Mouse (Mus musculus): ENCODE measurements around the gene Atp13a2.

Gene Atp13a2

DNA sequence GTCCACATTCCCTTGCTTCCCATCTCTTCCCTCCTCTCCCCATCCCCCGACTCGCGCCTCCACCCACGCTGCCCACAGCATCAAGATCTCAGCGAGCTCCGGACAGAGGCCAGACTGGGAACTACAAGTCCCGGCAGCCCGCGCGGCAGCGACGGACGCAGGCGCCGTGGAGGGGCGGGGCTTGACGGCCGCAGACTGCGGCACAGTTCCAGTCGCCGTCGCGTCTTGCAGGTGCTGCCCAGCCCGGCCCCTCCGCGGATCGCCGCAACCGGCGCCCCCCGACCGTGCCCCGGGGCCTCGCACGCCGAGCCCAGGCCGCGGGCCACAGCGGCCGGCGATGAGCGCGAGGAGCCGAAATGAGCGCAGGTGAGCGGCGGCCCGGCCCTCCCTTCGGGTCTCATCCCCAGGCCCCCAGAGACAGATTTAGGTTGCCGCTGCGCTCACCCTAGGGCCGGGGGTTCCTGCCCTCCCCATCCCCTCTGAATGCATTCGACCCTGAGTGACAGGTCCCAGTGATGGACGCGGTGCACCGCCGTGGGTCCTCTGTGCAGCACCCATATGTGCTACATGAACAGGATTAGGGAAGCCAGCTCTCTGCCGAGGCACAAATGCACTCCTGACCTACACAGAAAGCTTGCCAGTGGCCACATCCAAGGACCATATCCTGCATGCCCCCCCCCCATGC lies at the start of gene Atp13a2:
Gene Atp13a2 (plus strand): TSS at position 163 of the 685 bp plus-strand sequence.
- DNase-seq (ENCODE audit: low read depth, low spot score), result peak; percentile 69

DNA sequence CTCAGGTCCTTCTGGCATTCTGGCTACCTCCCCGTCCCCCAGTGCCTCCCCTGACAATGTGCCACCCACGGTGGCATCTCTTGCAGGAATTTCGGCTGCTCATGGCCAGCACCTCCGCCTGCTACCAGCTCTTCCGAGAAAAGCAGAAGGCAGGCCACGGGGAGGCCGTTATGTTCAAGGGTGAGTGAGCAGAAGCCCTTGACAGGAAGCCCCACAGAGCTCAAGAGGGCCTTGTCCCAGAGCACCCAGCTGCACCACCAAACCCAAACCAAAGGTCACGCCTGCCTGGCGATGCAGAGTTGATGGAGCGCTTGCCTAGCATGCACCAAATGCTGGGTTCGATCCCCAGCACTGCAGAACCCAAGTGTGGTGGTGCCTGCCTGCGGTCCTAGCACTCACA lies 42.3 kb upstream of the Atp13a2 start:
- no peak for DNase-seq (ENCODE audit: low read depth, low spot score)

DNA sequence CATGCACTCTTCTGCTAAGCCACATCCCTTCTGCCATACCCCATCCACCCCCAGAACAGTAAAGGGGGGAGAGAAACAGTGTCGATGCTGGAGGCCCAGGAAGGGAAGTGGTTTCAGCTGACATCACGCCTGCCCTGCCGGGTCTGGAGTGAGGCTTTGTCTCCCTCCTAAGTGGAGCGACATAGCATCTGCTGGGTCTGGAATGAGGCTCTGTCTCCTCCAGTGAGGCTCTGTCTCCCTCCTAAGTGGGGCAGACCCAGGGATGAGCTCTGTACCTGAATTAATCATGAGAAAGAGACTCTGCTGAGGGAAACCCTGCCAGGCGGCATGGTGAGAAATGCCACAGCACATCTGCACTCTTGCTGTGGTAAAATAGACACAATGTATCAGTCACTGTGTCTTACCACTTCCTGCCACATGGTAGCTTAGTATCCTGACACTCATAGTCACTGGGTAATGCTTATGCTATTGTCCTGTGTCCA lies 41.7 kb upstream of the Atp13a2 start:
- DNase-seq (ENCODE audit: low read depth, low spot score), result peak; percentile 60

DNA sequence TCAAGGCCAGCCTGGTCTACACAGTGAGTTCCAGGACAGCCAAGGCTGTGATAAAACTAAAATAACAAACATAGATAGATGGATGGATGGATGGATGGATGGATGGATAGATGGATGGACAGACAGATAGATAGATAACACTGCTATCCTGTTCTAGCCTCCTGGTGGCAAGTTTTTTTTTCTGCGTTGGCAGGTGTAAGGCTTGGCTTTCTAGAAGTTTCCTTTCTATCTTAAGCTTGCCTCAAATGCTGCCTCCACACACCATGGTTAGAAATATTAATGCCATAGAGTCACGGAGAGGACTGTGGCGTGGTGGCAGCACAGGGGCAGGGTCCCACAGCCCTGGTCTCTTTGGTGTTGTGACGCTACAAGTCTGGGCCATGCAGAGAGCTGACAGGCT lies 41.1 kb upstream of the Atp13a2 start:
- DNase-seq (ENCODE audit: low read depth, low spot score), result no peak

DNA sequence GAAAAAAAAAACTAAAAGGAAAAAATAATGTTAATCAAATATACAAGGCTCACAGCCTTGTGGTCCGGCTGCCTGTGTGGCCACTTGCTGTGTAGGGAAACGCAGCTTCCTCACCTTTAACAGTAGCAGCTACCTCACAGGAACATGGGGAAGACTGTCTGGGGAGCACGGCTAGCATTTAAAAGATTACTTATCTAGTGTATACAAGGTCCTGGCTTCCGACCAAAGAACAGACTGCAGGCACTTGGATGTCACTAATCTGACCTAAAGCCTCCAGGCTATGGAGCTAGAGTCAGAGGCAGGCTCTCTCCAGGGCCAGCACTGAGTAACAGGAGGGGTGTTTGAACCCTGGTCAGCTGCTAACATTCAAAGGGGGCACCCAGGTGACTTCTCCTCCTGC lies 40.6 kb upstream of the Atp13a2 start:
- DNase-seq (ENCODE audit: low read depth, low spot score), result no peak

DNA sequence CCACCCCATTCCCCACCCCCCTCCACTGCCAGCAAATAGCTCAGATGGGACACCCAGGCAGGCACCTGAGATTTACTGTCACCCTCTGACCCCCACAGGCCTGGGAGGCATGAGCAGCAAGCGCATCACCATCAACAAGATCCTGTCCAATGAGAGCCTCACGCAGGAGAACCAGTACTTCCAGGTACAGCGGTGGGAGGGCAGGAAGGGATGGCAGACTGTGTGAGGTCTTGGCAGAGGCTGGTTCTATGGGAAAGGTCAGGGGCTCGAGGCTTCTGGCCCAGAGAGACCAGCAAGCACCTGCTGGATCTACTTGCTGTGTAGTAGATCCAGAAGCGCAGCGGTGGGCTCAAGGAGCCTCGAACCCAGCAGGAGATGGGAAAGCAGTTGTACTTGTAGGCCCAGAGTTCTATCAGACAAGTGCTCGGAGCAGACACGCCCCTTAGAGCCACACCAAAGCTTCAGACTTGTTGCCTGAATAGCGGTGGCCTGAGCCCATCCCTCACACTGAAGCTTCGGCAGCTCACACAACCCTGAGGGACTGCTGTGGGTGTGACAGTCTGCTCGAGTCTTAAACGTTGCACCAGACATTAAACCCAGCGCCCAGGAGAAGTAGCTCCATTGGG lies 40.0 kb upstream of the Atp13a2 start:
- no peak for DNase-seq (ENCODE audit: low read depth, low spot score)

DNA sequence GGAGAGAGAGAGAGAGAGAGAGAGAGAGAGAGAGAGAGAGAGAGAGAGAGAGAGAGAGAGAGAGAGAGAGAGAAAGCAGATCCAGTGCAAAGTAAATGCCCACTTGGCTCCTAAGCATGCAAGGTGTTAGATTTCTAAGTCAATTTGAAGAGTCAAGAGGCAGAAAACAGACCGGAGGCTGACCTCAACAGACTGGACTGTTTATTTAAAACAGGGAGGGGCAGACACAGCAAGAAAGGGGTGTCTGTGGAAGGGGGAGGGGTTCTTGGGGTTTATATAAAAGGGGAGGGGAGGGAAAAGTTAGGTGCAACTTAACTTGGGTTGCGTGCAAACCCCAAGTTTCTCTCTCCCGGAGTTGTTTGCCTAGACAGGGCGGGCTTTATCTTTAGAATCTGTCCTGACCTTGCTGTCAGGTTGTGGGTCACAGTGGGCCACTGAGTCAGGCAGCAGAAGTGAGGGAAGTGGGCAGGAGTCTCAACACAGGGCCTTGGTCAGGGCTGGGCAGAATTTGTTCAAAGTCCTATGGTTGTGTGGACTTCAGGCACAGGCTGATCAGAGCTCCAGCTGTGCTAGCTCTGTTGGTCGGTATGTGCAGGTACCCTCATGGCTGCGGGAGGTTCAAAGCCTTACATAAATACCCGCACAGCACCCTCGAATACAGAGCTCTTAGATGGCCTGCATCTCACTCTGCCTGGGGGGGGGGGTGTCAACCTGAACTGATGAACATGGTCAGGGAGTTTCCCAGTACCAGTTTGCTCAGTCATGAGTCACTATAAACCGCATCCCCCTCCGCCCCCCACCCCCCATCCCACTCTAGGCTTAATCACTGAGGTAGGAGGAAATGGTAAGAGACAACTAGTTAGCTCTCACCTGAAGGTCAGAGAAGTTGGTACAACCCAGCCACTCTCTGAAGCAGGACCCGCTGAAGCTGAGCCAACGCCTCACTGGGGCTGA lies 38.9 kb upstream of the Atp13a2 start:
- DNase-seq (ENCODE audit: low read depth, low spot score), result peak; percentile 49

DNA sequence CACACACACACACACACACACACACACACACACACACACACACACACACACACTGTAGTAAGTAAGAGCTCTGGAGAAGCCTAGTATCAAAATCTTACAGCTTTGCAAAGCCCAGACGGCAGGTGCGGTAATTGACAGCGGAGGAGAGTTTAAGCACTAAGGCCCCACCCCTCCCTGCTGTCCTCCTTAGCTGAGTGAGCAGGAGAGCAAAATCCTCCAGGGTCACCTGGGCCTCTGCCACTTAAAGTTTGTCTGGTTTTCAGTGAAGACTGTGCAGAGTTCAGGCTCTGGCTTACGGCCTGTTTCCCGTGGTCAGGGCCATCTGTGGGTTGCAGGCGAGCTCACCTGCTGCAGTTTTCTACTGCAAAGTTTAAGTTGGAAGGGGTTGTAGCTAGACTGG lies 38.2 kb upstream of the Atp13a2 start:
- DNase-seq (ENCODE audit: low read depth, low spot score), result no peak

DNA sequence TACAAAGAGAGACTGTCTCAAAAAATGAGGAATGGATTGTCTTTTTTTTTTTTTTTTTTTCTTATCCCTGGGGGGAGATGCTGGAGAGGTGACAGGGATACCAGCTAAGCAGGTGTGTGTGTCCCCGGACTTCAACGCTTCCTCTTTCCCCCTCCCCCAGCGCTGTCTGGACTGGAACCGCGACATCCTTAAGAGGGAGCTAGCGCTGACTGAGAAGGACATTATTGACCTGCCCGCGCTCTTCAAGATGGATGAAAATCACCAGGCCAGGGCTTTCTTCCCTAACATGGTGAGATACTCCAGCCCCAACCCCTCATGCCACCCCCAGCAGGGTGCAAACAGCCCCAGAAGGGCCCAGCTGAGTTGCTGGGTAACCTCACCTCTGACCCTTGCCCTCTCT lies 37.6 kb upstream of the Atp13a2 start:
- DNase-seq (ENCODE audit: low read depth, low spot score), result no peak

DNA sequence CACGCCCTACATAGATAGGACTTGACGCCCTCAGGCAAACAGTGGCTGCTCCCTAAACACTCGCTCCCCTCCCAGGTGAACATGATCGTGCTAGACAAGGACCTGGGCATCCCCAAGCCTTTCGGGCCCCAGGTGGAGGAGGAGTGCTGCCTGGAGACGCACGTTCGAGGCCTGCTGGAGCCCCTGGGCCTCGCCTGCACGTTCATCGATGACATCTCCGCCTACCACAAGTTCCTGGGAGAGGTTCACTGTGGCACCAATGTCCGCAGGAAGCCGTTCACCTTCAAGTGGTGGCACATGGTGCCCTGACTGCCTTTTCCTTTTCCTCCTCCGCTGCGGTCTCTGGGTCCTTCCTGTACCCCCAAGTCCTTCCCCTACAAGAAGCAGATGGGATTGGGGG lies 37.1 kb upstream of the Atp13a2 start:
- no peak for DNase-seq (ENCODE audit: low read depth, low spot score)

DNA sequence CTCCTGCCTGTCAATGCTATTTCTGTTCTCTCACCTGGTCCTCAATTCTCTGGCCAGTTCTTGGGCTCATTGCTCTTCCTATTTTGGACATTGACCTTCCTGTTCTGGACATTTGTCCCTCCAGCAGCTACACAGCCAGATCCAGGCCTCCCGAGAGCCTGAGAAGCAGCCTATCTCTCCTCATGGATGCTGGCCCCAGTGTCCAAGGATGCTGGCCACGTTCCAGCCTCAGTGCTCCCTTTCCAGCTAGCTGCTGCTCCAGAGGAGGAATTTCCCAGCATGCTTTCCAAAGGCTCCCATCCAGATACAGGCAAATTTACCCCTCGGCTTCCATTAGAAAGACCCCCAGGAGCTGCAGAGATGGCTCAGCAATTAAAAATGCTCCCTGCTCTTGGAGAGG lies 36.1 kb upstream of the Atp13a2 start:
- DNase-seq (ENCODE audit: low read depth, low spot score), result no peak

DNA sequence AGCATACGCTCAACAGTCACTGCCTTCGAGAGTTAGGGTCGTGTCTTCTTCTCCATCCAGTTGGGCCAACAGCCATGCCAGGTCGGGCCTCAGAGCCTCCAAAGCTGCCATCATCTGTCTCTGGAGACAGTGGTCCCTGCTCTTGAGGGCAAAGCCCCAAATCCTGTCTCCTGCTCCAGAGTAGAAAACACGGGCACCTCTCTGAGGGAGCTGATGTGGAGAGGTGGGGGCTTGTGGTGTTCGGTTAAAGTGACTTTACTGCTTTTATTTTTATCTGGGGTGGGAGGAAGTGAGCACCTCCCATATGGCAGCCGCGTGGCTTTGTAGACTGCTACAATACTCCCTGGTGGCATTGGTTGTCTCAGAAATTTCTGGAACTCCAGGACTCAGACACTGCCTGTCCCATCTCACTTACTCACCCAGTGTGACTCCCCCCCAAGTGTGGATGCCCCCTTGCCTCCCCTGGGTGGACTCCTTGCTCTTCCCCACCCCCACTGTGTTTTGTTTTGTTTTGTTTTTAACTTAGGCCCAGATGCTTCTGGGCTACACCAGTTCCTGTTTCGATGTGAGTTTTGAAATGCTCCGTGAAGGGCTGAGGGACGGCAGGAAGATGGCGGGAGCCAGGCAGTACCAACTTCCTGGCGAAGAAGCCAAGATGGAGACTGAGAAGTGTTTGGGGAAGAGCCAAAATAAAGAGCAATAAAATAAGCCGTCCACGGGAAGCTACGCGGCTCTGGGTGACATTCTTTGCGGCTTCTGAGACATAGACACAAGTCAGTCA lies 34.6 kb upstream of the Atp13a2 start:
- no peak for DNase-seq (ENCODE audit: low read depth, low spot score)

DNA sequence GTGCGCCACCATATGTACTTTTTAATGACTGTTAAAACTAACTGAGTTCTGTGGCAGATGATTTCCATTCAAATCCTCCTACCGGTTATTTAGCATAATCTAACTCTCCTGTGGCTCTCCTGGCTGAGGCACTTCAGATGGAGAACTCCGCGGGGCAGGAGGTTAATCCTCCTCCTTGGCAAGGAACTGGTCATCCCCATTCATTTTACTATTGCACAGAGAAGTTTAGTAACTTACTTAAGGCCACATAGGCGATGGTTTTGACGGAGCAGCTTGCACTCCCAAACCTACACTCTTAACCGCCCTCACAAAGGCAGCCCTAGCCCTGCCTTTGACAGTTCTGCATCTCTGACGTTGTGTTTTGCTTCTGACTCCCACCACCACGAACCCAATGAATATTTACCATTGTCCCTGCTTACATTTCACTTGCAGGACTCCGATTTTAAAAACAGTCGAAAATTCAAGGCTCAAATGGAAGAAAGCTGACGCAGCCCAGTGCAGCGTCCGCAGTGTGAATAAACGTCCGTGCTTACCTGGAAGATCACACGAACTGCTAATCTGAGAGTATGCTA lies 29.5 kb upstream of the Atp13a2 start:
- DNase-seq (ENCODE audit: low read depth, low spot score), result no peak

DNA sequence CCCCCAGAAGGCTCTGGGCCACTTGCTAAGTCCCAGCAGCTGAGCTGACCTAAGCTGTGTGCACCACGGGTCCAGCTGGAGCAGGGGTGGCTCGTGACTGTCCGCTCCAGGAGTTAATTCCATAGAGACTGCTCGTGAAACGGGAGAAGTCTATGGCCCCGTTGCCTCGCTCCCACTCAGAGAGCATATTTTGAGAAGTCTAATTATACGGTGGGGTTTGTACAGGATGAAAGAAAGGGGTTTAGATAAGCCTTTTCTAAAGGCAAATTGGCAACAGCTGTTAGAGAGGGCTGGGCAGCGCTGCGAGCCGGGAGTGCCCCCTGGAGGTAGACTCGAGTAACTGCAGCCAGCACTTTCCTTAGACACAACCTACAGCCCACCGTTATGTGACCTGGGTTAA lies 28.9 kb upstream of the Atp13a2 start:
- peak; percentile 75 for DNase-seq (ENCODE audit: low read depth, low spot score)

DNA sequence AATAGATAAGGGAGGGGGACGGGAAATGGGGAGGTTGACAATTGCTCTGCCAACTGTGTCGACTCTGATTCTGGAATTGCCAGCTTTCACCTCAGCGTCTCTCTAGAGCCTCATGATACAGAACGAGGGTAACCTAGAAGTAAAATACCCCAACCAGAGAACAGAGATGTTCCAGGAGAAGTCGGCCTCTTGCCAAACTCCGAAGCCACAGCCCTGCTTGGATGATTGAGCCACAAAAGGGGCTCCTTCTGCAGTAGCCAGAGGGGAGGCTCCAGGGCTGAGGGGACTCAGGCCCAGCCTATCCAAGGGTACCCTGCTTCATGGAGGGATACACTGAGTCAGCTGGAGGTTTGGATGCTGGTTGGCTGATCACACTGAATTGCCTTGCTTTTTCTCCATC lies 28.4 kb upstream of the Atp13a2 start:
- no peak for DNase-seq (ENCODE audit: low read depth, low spot score)

DNA sequence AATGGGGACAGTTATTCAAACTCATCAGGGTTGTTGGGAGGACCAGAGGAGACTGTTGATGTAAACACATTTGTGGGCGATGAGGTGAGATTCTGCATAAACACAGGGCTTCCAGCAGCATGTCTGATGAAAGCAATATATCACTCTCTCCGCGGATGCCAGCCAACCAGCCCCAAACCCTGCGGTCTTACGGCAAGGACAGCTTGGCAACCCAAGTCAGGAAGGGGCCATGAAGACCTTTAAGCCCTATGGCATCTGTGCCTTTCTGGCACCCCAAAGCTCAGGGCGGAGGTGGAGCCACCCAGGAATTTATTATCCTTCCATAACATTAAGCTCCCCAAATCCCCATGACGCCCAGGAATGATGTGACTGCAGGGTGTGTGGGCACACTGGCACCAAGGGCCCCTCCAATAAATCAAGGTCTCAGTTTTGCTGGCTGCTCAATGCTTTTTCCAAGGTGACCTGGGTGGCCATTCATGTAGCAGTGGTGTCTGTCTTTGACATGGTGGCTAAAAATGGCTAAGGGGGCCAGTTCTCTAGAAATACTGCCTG lies 27.5 kb upstream of the Atp13a2 start:
- no peak for DNase-seq (ENCODE audit: low read depth, low spot score)

DNA sequence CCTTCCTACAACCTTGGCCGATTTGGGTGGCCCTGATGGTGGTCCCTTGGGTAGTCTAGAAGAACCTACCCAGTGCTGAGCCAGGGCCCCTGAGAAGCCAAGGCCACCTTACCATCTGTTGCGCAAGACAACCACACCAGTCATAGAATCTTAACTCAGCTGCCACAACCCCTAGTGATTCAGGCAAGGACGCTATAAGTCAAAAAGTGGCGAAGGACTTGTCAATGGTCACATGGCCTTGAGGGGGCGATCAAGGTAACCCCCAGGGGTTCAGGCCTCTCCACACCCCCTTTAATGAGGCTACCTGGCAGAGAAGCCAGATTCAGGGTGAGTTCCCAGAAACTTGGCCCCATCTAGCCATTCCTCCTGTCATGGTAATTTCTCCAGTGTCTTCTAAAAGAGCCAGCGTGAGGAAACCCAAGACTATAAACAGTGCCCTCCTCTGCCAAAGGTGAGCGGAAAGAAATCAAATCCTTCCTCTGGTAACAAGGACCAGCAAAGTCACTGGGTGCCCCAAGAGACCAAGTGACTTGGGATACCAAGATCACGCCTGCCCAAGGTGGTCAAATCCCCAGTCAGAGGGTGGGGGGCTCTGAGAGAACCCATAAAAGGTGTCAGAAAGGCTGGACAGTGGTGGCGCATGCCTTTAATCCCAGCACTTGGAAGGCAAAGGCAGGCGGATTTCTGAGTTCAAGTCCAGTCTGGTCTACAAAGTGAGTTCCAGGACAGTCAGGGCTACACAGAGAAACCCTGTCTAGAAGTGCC lies 26.8 kb upstream of the Atp13a2 start:
- DNase-seq (ENCODE audit: low read depth, low spot score), result no peak

DNA sequence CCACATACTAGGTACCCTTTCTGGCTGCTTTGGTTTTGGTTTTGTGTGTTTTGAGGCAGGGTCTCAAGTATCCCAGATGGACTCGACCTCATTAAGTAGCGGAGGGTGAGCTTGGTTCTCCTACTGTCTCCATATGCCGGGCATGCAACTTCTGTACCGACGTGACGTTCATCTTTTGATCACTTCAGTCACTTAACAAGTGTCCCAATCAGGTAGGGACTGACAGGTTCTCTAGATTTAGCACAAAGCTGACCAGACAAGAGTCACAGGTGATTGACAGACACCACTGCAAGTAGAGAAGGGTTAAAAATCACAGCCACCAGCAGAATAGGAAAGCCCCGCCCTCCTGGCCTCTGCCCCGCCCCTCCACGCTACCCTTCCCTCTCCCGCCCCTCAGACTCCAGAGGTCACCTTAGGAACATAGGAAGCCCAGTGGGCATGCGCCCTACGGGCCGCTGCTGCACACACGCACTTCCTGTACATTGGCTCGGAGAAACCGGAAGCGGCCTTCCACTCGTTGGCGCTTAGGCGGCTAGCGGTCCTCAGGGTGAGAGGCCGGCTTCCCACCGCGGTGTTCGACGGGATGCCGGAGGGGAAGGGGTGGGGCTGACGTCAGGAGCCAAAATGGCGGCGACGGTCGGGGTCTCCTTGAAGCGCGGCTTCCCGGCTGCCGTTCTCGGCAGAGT lies 25.7 kb upstream of the Atp13a2 start, which contains the start of gene Sdhb:
Gene Sdhb (plus strand): TSS at position 423 of the 686 bp plus-strand sequence.
- DNase-seq (ENCODE audit: low read depth, low spot score), result peak; percentile 99

DNA sequence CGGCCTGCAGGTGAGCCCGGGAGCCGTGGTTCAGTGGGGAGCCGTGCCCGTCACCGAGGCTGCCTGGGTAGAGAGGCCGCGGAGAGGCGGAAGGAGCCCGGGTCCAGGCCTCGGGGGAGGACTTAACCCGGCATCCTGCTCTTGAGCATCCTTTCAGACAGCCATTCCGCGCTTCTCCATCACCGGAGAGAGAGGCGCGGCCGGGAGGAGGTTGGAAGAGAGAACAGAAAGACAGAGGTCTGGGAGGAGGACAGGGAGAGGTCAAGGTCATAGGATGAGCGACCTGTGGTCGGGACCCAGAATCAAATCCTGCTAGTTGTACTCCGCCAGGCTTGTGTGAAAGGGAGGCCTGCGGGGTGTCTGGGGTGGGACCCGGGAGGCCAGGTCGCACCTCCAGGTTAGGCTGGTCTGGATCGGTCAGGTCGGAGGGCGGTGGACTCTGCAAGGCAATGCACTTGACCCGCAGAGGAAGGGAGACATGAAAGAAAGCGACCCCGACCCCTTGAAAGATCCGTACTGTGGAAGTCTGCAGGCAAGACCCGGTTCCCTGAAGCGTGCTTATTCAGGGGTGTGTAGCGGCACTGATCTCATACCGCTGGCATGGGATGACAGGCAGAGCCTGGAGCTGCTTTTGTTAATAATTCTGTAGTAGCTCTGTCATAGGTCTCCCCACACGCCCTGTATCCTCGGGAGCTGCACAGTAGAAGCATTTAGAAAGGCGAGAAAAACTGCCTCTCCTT lies 25.0 kb upstream of the Atp13a2 start:
- DNase-seq (ENCODE audit: low read depth, low spot score), result peak; percentile 31
